Mouse (Mus musculus) C2C12 (cell line): ENCODE results near the gene Gga2. TPM values are rescaled to one million over a fixed set of nuclear protein-coding genes. Genes with fewer than 3 reads are reported as not detected.

Experiments
- H3K27me3 ChIP-seq: one replicate; pipeline ENCODE4 v1.6.1; 2011; ENCODE audit not compliant: control insufficient read depth, insufficient read depth, insufficient read length
- H3K36me3 ChIP-seq: one replicate; pipeline ENCODE4 v1.6.1; 2011; ENCODE audit not compliant: control insufficient read depth, insufficient read depth
- H3K4me3 ChIP-seq: one replicate; pipeline ENCODE4 v1.5.1; 2011; ENCODE audit warnings: mild to moderate bottlenecking, control low read depth; ENCODE audit not compliant: poor library complexity, insufficient read depth, severe bottlenecking
- H3K79me2 ChIP-seq: one replicate; pipeline ENCODE4 v1.6.1; 2011; ENCODE audit not compliant: control insufficient read depth, insufficient read depth
- H3K79me3 ChIP-seq: one replicate; pipeline ENCODE4 v1.6.1; 2011; ENCODE audit warnings: low read depth, control low read depth
- H3ac ChIP-seq: one replicate; pipeline ENCODE3; 2011; ENCODE audit warnings: low read depth; ENCODE audit not compliant: control insufficient read depth, insufficient read length
- CEBPB ChIP-seq: IDR thresholded peaks from one replicate; pipeline ENCODE4 v1.6.1; 2011; ENCODE audit warnings: low read depth, mild to moderate bottlenecking, control low read depth, moderate library complexity
- CTCF ChIP-seq: IDR thresholded peaks from one replicate; pipeline ENCODE4 v1.5.1; 2011; ENCODE audit not compliant: control insufficient read depth, insufficient read depth, insufficient read length
- FOSL1 ChIP-seq: IDR thresholded peaks from one replicate; pipeline ENCODE4 v1.8.0; 2011; ENCODE audit warnings: mild to moderate bottlenecking, low read length; ENCODE audit not compliant: poor library complexity, insufficient read depth, severe bottlenecking
- MAX ChIP-seq: IDR thresholded peaks from one replicate; pipeline ENCODE4 v1.6.1; 2011; ENCODE audit warnings: mild to moderate bottlenecking, control low read depth
- MYOD1 ChIP-seq: IDR thresholded peaks from one replicate; pipeline ENCODE4 v1.6.1; 2011; ENCODE audit warnings: low read depth; ENCODE audit not compliant: control insufficient read depth, insufficient read length
- MYOG ChIP-seq: IDR thresholded peaks from one replicate; pipeline ENCODE4 v1.6.1; 2011; ENCODE audit not compliant: control insufficient read depth, insufficient read length; ENCODE audit errors: extremely low read depth
- USF1 ChIP-seq: IDR thresholded peaks from one replicate; pipeline ENCODE4 v1.6.1; 2011; ENCODE audit warnings: low read depth, mild to moderate bottlenecking, control low read depth, moderate library complexity
- polyA plus RNA-seq: library from polyadenylated mRNA; unstranded; fragments of >200 nt; fragmentation: generic; extraction: Trizol; gene quantifications from one replicate; pipeline ENCODE4 v1.2.1, GENCODE M21; 2012; ENCODE audit warnings: missing spikeins

The Gga2 gene
- polyA plus RNA-seq, 1 experiment, result 86.2 TPM

GRCm38 (mm10) chr7:122056633-122057032 lies 35.6 kb upstream of the Gga2 start:
- H3K79me2 ChIP-seq, result no peaks in the 10 kb centered on the region
- no peaks in the 10 kb centered on the region for H3K79me3 ChIP-seq
- no peaks in the 10 kb centered on the region for H3K27me3 ChIP-seq
- TF ChIP-seq CTCF (no peak), FOSL1 (no peak), MYOG (no peak), MYOD1 (no peak), USF1 (no peak), CEBPB (no peak)
- no peak overlapping the region for H3ac ChIP-seq
- H3K36me3 ChIP-seq, result peaks cover 5% of the 10 kb centered on the region
- no peak overlapping the region for H3K4me3 ChIP-seq

GRCm38 (mm10) chr7:122050834-122051233 lies 29.8 kb upstream of the Gga2 start:
- Histone ChIP-seq H3K27me3 (no peaks in the 10 kb centered on the region), H3K36me3 (peaks cover 11% of the 10 kb centered on the region)
- TF ChIP-seq CEBPB (no peak), FOSL1 (no peak), MYOD1 (no peak), MAX (no peak), CTCF (no peak)

GRCm38 (mm10) chr7:122048191-122048590 lies 27.2 kb upstream of the Gga2 start:
- H3K36me3 ChIP-seq, result peaks cover 6% of the 10 kb centered on the region
- H3K4me3 ChIP-seq, result no peak overlapping the region
- no peaks in the 10 kb centered on the region for H3K79me2 ChIP-seq
- H3K27me3 ChIP-seq, result no peaks in the 10 kb centered on the region
- no peak overlapping the region for H3ac ChIP-seq
- TF ChIP-seq CTCF (no peak), CEBPB (no peak), USF1 (no peak), MAX (no peak), FOSL1 (no peak)
- H3K79me3 ChIP-seq, result no peaks in the 10 kb centered on the region

More at GRCm38 (mm10) chr7:122050834-122051233, 29.8 kb upstream of the Gga2 start:
- Histone ChIP-seq H3K4me3 (no peak overlapping the region), H3K79me3 (no peaks in the 10 kb centered on the region), H3ac (no peak overlapping the region), H3K79me2 (no peaks in the 10 kb centered on the region)

GRCm38 (mm10) chr7:122046813-122047212 lies 25.8 kb upstream of the Gga2 start:
- Histone ChIP-seq H3K4me3 (no peak overlapping the region), H3K27me3 (no peaks in the 10 kb centered on the region), H3K79me2 (no peaks in the 10 kb centered on the region), H3K79me3 (no peaks in the 10 kb centered on the region), H3K36me3 (peaks cover 6% of the 10 kb centered on the region), H3ac (no peak overlapping the region)
- TF ChIP-seq CTCF (no peak), CEBPB (no peak), MYOD1 (no peak), FOSL1 (no peak), MAX (no peak), USF1 (no peak), MYOG (no peak)

GRCm38 (mm10) chr7:122045711-122046110 lies 24.7 kb upstream of the Gga2 start:
- peaks cover 3% of the 10 kb centered on the region for H3K36me3 ChIP-seq
- no peak overlapping the region for H3ac ChIP-seq

GRCm38 (mm10) chr7:122045181-122045634 lies 24.2 kb upstream of the Gga2 start:
- Histone ChIP-seq H3ac (no peak overlapping the region), H3K79me2 (no peaks in the 10 kb centered on the region), H3K79me3 (no peaks in the 10 kb centered on the region), H3K4me3 (no peak overlapping the region), H3K27me3 (no peaks in the 10 kb centered on the region), H3K36me3 (peaks cover 3% of the 10 kb centered on the region)
- no peak for TF ChIP-seq FOSL1

More at GRCm38 (mm10) chr7:122045711-122046110, 24.7 kb upstream of the Gga2 start:
- H3K27me3 ChIP-seq, result no peaks in the 10 kb centered on the region
- H3K79me2 ChIP-seq, result no peaks in the 10 kb centered on the region
- TF ChIP-seq FOSL1 (no peak), USF1 (no peak), CEBPB (no peak), MYOG (no peak), MYOD1 (no peak), MAX (no peak), CTCF (no peak)
- no peak overlapping the region for H3K4me3 ChIP-seq
- H3K79me3 ChIP-seq, result no peaks in the 10 kb centered on the region
